Mouse (Mus musculus) neural tube, embryonic 15.5 days (tissue): ENCODE measurements around the gene Btbd19. TPM values are rescaled to one million over a fixed set of nuclear protein-coding genes. Genes with fewer than 3 reads are reported as not detected.

Experiments used
- ATAC-seq: fragments of 200-750 bp; cut with Nextera tagmentation; 2 replicates; pipeline ENCODE4 v1.8.0; 2017; ENCODE audit warnings: mild to moderate bottlenecking, moderate TSS enrichment, moderate library complexity; ENCODE audit not compliant: low FRiP score
- H3K27ac ChIP-seq: fragments of 300-500 bp; sonication (generic); replicated peaks from 2 replicates; pipeline ENCODE4 v1.5.1; 2015; ENCODE audit warnings: mild to moderate bottlenecking, inconsistent platforms
- H3K27me3 ChIP-seq: fragments of 300-500 bp; sonication (generic); replicated peaks from 2 replicates; pipeline ENCODE4 v1.6.1; 2015; ENCODE audit warnings: inconsistent platforms
- H3K36me3 ChIP-seq: fragments of 300-500 bp; sonication (generic); 2 replicates; pipeline ENCODE4 v1.6.1; 2015; ENCODE audit warnings: inconsistent platforms
- H3K4me1 ChIP-seq: fragments of 300-500 bp; sonication (generic); 2 replicates; pipeline ENCODE4 v1.6.1; 2015; ENCODE audit warnings: inconsistent platforms
- H3K4me2 ChIP-seq: fragments of 300-500 bp; sonication (generic); 2 replicates; pipeline ENCODE4 v1.6.1; 2015; ENCODE audit warnings: inconsistent platforms, mild to moderate bottlenecking, moderate library complexity
- H3K4me3 ChIP-seq: fragments of 300-500 bp; sonication (generic); replicated peaks from 2 replicates; pipeline ENCODE4 v1.5.1; 2015; ENCODE audit warnings: mild to moderate bottlenecking, inconsistent platforms
- H3K9ac ChIP-seq: fragments of 300-500 bp; sonication (generic); replicated peaks from 2 replicates; pipeline ENCODE4 v1.6.1; 2015; ENCODE audit warnings: mild to moderate bottlenecking, inconsistent platforms
- H3K9me3 ChIP-seq: fragments of 300-500 bp; sonication (generic); replicated peaks from 2 replicates; pipeline ENCODE4 v1.6.1; 2016; ENCODE audit warnings: inconsistent platforms
- WGBS: fragments of 180-500 bp; shearing (Covaris S2); methylation state at CpG from one replicate; pipeline ENCODE4 v1.1.7; 2015; ENCODE audit warnings: mixed read lengths; 5-methylcytosine and 5-hydroxymethylcytosine counted together
- microRNA-seq: library from miRNA; unstranded; fragments of <30 nt; microRNA quantifications from one replicate; pipeline ENCODE4, GENCODE M21; 2017
- polyA plus RNA-seq: library from polyadenylated mRNA; unstranded; fragments of >200 nt; fragmentation: Nextera tagmentation; extraction: Ambion mirVana; gene quantifications from 2 replicates; pipeline ENCODE4 v1.2.1, GENCODE M21; 2015

Gene Btbd19
- polyA plus RNA-seq, 1 experiment from 2014 or later: 4.7 TPM

DNA sequence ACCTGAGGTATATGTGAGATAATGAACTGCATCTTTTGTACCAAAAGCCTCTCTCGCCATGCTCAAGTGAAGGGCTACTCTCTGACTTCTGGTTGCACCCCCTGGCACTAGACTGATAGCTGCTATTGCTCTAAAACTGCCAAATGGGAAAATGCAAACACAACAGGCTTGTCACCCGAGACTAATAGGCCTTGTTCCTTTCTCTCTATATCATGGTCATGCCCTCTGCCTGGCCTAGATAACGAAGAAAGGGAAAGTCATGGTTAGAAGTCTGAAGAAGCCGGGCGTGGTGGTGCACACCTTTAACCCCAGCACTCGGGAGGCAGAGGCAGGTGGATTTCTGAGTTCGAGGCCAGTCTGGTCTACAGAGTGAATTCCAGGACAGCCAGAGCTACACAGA lies 34.9 kb downstream of the Btbd19 start:
- Histone ChIP-seq H3K4me3 (no peak overlapping the region), H3K4me2 (no peak overlapping the region), H3K27ac (no peak overlapping the region), H3K36me3 (peaks cover 15% of the 10 kb centered on the region), H3K4me1 (peaks cover 3% of the 10 kb centered on the region), H3K27me3 (no peaks in the 10 kb centered on the region), H3K9me3 (no peaks in the 10 kb centered on the region), H3K9ac (no peak overlapping the region)
- 77% methylated on average over 7 of the region's 7 CpGs for WGBS
- no peak for ATAC-seq

GRCm38 (mm10) chr4:117087948-117088640 lies 37.4 kb downstream of the Btbd19 start:
- H3K4me3 ChIP-seq: no peak overlapping the region
- H3K9ac ChIP-seq: no peak overlapping the region
- no peak overlapping the region for H3K27ac ChIP-seq
- H3K4me2 ChIP-seq: no peak overlapping the region
- no peaks in the 10 kb centered on the region for H3K9me3 ChIP-seq
- WGBS: 61% methylated on average over 7 of the region's 7 CpGs
- no peaks in the 10 kb centered on the region for H3K4me1 ChIP-seq
- no peaks in the 10 kb centered on the region for H3K27me3 ChIP-seq
- no peak for ATAC-seq
- peaks cover 24% of the 10 kb centered on the region for H3K36me3 ChIP-seq

DNA sequence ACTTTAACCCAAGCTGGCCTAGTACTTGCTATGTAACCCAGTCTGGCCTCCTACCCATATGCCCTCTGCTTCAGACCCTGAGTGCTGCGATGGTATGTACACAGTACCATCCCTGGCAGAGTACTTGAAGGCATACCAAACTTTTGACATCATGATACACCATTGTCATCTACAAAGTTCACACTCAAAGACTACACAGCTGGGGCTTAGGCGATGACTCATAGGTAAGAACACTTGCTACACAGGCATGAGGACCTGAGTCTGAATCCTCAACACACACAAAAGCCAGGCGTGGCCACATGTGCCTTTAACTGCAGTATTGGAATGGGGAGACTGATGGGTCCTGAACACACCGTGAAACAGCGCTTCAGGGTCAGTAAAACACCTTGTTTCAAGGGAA lies 54.3 kb downstream of the Btbd19 start:
- 95% methylated on average over 5 of the region's 5 CpGs for WGBS
- Histone ChIP-seq H3K27me3 (no peaks in the 10 kb centered on the region), H3K9me3 (no peaks in the 10 kb centered on the region), H3K36me3 (peaks cover 70% of the 10 kb centered on the region), H3K9ac (no peak overlapping the region), H3K4me2 (no peak overlapping the region), H3K4me3 (no peak overlapping the region), H3K27ac (no peak overlapping the region), H3K4me1 (no peaks in the 10 kb centered on the region)
- ATAC-seq: no peak

GRCm38 (mm10) chr4:117070624-117071023 lies 54.9 kb downstream of the Btbd19 start:
- 92% methylated on average over 4 of the region's 4 CpGs for WGBS
- no peak for ATAC-seq
- Histone ChIP-seq H3K4me3 (no peak overlapping the region), H3K4me1 (no peaks in the 10 kb centered on the region), H3K27ac (no peak overlapping the region), H3K36me3 (peaks cover 68% of the 10 kb centered on the region), H3K4me2 (no peak overlapping the region), H3K9ac (no peak overlapping the region), H3K27me3 (no peaks in the 10 kb centered on the region), H3K9me3 (no peaks in the 10 kb centered on the region)

DNA sequence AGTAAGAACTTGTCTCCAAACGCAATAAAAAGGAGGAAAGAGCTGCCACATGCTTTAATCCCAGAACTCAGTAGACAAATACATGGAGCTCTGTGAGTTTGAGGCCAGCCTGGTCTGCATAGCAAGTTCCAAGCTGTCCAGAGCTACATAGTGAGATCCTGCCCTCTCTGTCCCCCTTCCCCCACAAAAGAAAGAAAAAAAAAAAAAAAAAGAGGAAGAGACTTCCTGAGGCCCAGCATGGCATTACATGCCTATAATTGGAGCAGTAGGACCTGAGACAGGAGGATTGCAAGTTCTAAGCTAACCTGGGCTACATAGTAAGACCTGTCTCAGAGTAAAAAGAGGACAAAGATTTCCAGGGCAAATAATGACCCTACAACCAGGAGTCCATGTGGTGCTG lies 55.9 kb downstream of the Btbd19 start:
- H3K9ac ChIP-seq: no peak overlapping the region
- no peaks in the 10 kb centered on the region for H3K27me3 ChIP-seq
- no peak for ATAC-seq
- no peaks in the 10 kb centered on the region for H3K4me1 ChIP-seq
- H3K36me3 ChIP-seq: peaks cover 71% of the 10 kb centered on the region
- no peak overlapping the region for H3K4me3 ChIP-seq
- no peak overlapping the region for H3K4me2 ChIP-seq
- WGBS: 100% methylated on average over 1 of the region's 1 CpGs
- H3K27ac ChIP-seq: no peak overlapping the region
- no peaks in the 10 kb centered on the region for H3K9me3 ChIP-seq

Small RNAs within 50 kb of the gene (microRNA-seq; reads per million reads assigned to microRNA genes)
- gene Gm22398: not detected

Other genes with a start within 250 kb of the Btbd19 start
- gene Zswim5, start 248.3 kb downstream of the Btbd19 start, polyA plus RNA-seq: 4.2 and 4.4 TPM in 2 replicates
- 57.2 and 62.7 TPM in 2 replicates for gene Urod, start 131.3 kb downstream of the Btbd19 start, polyA plus RNA-seq
- 22.4 and 24.9 TPM in 2 replicates for gene Hectd3, start 130.4 kb downstream of the Btbd19 start, polyA plus RNA-seq
- gene Eif2b3, start 106.3 kb downstream of the Btbd19 start, polyA plus RNA-seq: 46.1 and 49.1 TPM in 2 replicates
- 6.9 and 7.1 TPM in 2 replicates for gene Ptch2, start 29.6 kb downstream of the Btbd19 start, polyA plus RNA-seq
- gene Tctex1d4, start 1.1 kb upstream of the Btbd19 start, polyA plus RNA-seq: not detected in 2 replicates
- 19.5 and 22.5 TPM in 2 replicates for gene Plk3, start 8.2 kb upstream of the Btbd19 start, polyA plus RNA-seq
- gene Rps8, start 30.5 kb upstream of the Btbd19 start, polyA plus RNA-seq: 530 and 610 TPM in 2 replicates
- 6.8 and 17.1 TPM in 2 replicates for gene Kif2c, start 56.9 kb upstream of the Btbd19 start, polyA plus RNA-seq
- 6.3 and 8.7 TPM in 2 replicates for gene Tmem53, start 126.2 kb upstream of the Btbd19 start, polyA plus RNA-seq
- gene Armh1, start 126.4 kb upstream of the Btbd19 start, polyA plus RNA-seq: 1.4 and 1.5 TPM in 2 replicates